Mouse (Mus musculus) embryonic facial prominence, embryonic 10.5 days (tissue): Measurements from ENCODE around the gene Plac9b. TPM values are rescaled to one million over a fixed set of nuclear protein-coding genes. Genes with fewer than 3 reads are reported as not detected.
"Not testable (repeated sequence)": the region's sequence is repeated elsewhere in the genome, so short reads cannot be mapped to it uniquely, and the experiment has no call there.

Experiments used
- DNase-seq: peaks from one replicate; pipeline ENCODE4 v3.0.0-alpha.2; 2017; ENCODE audit warnings: low spot score
- H3K27ac ChIP-seq: fragments of 300-500 bp; sonication (generic); replicated peaks from 2 replicates; pipeline ENCODE4 v1.5.1; 2016; ENCODE audit warnings: mild to moderate bottlenecking
- H3K27me3 ChIP-seq: fragments of 300-500 bp; sonication (generic); replicated peaks from 2 replicates; pipeline ENCODE4 v1.6.1; 2016; ENCODE audit warnings: low read depth, mild to moderate bottlenecking; ENCODE audit not compliant: poor library complexity, severe bottlenecking
- H3K36me3 ChIP-seq: fragments of 300-500 bp; sonication (generic); replicated peaks from 2 replicates; pipeline ENCODE4 v1.6.1; 2016; ENCODE audit warnings: mild to moderate bottlenecking, moderate library complexity
- H3K4me1 ChIP-seq: fragments of 300-500 bp; sonication (generic); 2 replicates; pipeline ENCODE4 v1.6.1; 2016
- H3K4me3 ChIP-seq: fragments of 300-500 bp; sonication (generic); 2 replicates; pipeline ENCODE4 v1.5.1; 2016; ENCODE audit warnings: mild to moderate bottlenecking, moderate library complexity
- H3K9me3 ChIP-seq: fragments of 300-500 bp; sonication (generic); 2 replicates; pipeline ENCODE4 v1.6.1; 2016; ENCODE audit warnings: mild to moderate bottlenecking
- WGBS: fragments of 180-500 bp; shearing (Covaris S2); methylation state at CpG from one replicate; pipeline ENCODE4 v1.1.7; 2016; 5-methylcytosine and 5-hydroxymethylcytosine counted together
- polyA plus RNA-seq: library from polyadenylated mRNA; unstranded; fragments of >200 nt; fragmentation: Nextera tagmentation; extraction: Ambion mirVana; gene quantifications from 2 replicates; pipeline ENCODE4 v1.2.1, GENCODE M21; 2016

Plac9b gene
- polyA plus RNA-seq = not detected in 2 replicates

- H3K9me3 ChIP-seq, H3K36me3 ChIP-seq: not testable (repeated sequence)
Observed at GRCm38 (mm10) chr14:26182380-26182779, at the start of gene Plac9b. TSS of gene Plac9b (minus strand) at chr14:26182480.

GRCm38 (mm10) chr14:26216233-26217000 lies 34.1 kb upstream of the Plac9b start:
- not testable (repeated sequence) for H3K4me3 ChIP-seq, H3K27ac ChIP-seq, H3K27me3 ChIP-seq, H3K4me1 ChIP-seq, H3K36me3 ChIP-seq, DNase-seq, H3K9me3 ChIP-seq
- WGBS = no CpG with 5 or more reads among the region's 5 CpGs

More at GRCm38 (mm10) chr14:26182380-26182779, at the start of gene Plac9b:
- H3K27ac ChIP-seq, H3K4me3 ChIP-seq, H3K27me3 ChIP-seq, DNase-seq, H3K4me1 ChIP-seq: not testable (repeated sequence)
- whole genome bisulfite sequencing = no CpG with 5 or more reads among the region's 10 CpGs

GRCm38 (mm10) chr14:26206926-26207247 lies 24.6 kb upstream of the Plac9b start, which contains the start of gene Tmem254b:
TSS of gene Tmem254b (minus strand) at chr14:26207041.
- H3K4me3 ChIP-seq, H3K9me3 ChIP-seq, H3K27me3 ChIP-seq, H3K36me3 ChIP-seq, H3K27ac ChIP-seq, H3K4me1 ChIP-seq, DNase-seq: not testable (repeated sequence)
- no CpG with 5 or more reads among the region's 10 CpGs for WGBS

GRCm38 (mm10) chr14:26206197-26206925 lies 24.1 kb upstream of the Plac9b start:
- not testable (repeated sequence) for H3K27ac ChIP-seq, H3K4me1 ChIP-seq, H3K4me3 ChIP-seq, H3K27me3 ChIP-seq, H3K36me3 ChIP-seq, DNase-seq, H3K9me3 ChIP-seq
- no CpG with 5 or more reads among the region's 44 CpGs for whole genome bisulfite sequencing

GRCm38 (mm10) chr14:26197851-26198250 lies 15.6 kb upstream of the Plac9b start:
- WGBS = no CpG with 5 or more reads among the region's 3 CpGs

GRCm38 (mm10) chr14:26188361-26188760 lies 6.1 kb upstream of the Plac9b start:
- H3K4me3 ChIP-seq, H3K27me3 ChIP-seq, H3K4me1 ChIP-seq, H3K27ac ChIP-seq, H3K9me3 ChIP-seq, H3K36me3 ChIP-seq, DNase-seq: not testable (repeated sequence)
- WGBS = no CpG with 5 or more reads among the region's 8 CpGs

More at GRCm38 (mm10) chr14:26197851-26198250, 15.6 kb upstream of the Plac9b start:
- not testable (repeated sequence) for H3K27ac ChIP-seq, DNase-seq, H3K27me3 ChIP-seq, H3K4me1 ChIP-seq, H3K4me3 ChIP-seq, H3K36me3 ChIP-seq, H3K9me3 ChIP-seq

GRCm38 (mm10) chr14:26186638-26187037 lies 4.4 kb upstream of the Plac9b start:
- H3K36me3 ChIP-seq, H3K4me1 ChIP-seq, H3K4me3 ChIP-seq, H3K27me3 ChIP-seq, H3K9me3 ChIP-seq, H3K27ac ChIP-seq, DNase-seq: not testable (repeated sequence)
- WGBS = no CpG with 5 or more reads among the region's 9 CpGs

GRCm38 (mm10) chr14:26181660-26182059 lies 620 bp downstream of the Plac9b start:
- not testable (repeated sequence) for H3K9me3 ChIP-seq, H3K27me3 ChIP-seq, H3K36me3 ChIP-seq, H3K27ac ChIP-seq, H3K4me3 ChIP-seq, DNase-seq, H3K4me1 ChIP-seq
- no CpG with 5 or more reads among the region's 10 CpGs for WGBS

GRCm38 (mm10) chr14:26175028-26175427 lies 7.3 kb downstream of the Plac9b start:
- H3K27me3 ChIP-seq, H3K4me3 ChIP-seq, H3K27ac ChIP-seq, H3K36me3 ChIP-seq, H3K4me1 ChIP-seq, H3K9me3 ChIP-seq, DNase-seq: not testable (repeated sequence)
- no CpG with 5 or more reads among the region's 6 CpGs for WGBS

GRCm38 (mm10) chr14:26173955-26174354 lies 8.3 kb downstream of the Plac9b start:
- H3K4me3 ChIP-seq = not testable (repeated sequence)
- no CpG with 5 or more reads among the region's 3 CpGs for WGBS

GRCm38 (mm10) chr14:26165266-26165665 lies 17.0 kb downstream of the Plac9b start:
- DNase-seq, H3K27me3 ChIP-seq, H3K4me1 ChIP-seq, H3K27ac ChIP-seq, H3K4me3 ChIP-seq, H3K36me3 ChIP-seq, H3K9me3 ChIP-seq: not testable (repeated sequence)
- WGBS = no CpG with 5 or more reads among the region's 12 CpGs

More at GRCm38 (mm10) chr14:26173955-26174354, 8.3 kb downstream of the Plac9b start:
- not testable (repeated sequence) for H3K27ac ChIP-seq, DNase-seq, H3K27me3 ChIP-seq, H3K9me3 ChIP-seq, H3K36me3 ChIP-seq, H3K4me1 ChIP-seq

GRCm38 (mm10) chr14:26162423-26162822 lies 19.9 kb downstream of the Plac9b start:
- not testable (repeated sequence) for H3K4me1 ChIP-seq, H3K36me3 ChIP-seq, H3K27me3 ChIP-seq, H3K27ac ChIP-seq, H3K9me3 ChIP-seq, DNase-seq, H3K4me3 ChIP-seq
- WGBS = no CpG with 5 or more reads among the region's 5 CpGs

GRCm38 (mm10) chr14:26161156-26161555 lies 21.1 kb downstream of the Plac9b start:
- not testable (repeated sequence) for H3K9me3 ChIP-seq, H3K27me3 ChIP-seq, H3K36me3 ChIP-seq, H3K27ac ChIP-seq, H3K4me3 ChIP-seq, DNase-seq, H3K4me1 ChIP-seq
- no CpG with 5 or more reads among the region's 9 CpGs for WGBS
